Mouse (Mus musculus): ENCODE data around the gene Farp1.

The Farp1 gene

GRCm38 (mm10) chr14:121148088-121148785 is 113.2 kb downstream of the Farp1 start:
- peak; percentile 84 for DNase-seq

GRCm38 (mm10) chr14:121149984-121150383 is 115.0 kb downstream of the Farp1 start:
- no peak for DNase-seq

DNA sequence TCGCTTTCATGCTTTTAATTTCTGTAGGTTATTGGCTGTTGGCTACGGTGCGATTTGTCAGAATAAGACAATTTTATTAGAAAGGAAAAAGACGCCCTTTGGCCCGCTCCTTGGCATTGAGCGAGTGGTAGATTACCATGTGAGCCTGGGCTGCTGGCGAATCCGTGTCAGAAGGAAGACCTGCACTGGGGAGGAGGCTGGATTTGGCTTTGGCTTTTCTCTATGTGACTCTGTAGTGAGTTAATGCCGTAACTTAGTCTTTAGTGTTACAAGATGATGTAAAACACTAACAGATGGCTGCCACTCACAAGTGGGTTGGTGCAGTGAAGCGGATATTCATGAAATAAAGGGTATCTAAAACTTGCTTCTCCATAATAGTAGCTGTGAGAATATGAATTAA is 116.8 kb downstream of the Farp1 start:
- DNase-seq = no peak

GRCm38 (mm10) chr14:121152771-121153170 is 117.8 kb downstream of the Farp1 start:
- no peak for DNase-seq

- DNase-seq = no peak
These were observed 118.3 kb downstream of the Farp1 start for GRCm38 (mm10) chr14:121153260-121153659.

DNA sequence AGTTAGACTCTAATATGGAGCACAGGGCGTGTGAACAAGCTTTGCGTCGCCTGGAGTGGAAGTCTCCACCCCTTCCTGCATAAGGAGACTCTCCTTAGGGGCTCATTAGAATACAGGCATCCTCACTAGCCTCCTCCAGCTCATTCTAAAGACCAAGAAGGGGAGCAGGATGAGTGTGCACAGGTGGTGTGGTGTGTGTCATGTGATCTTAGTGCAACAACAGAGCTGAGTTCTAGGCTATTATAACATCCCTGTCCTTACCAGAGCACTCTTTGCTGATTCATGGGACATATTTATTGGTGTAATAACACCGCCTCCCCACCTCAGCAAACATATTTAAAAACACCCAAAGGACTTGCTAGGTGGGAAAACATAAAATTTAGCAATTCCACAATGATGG is 120.2 kb downstream of the Farp1 start:
- DNase-seq = no peak

DNA sequence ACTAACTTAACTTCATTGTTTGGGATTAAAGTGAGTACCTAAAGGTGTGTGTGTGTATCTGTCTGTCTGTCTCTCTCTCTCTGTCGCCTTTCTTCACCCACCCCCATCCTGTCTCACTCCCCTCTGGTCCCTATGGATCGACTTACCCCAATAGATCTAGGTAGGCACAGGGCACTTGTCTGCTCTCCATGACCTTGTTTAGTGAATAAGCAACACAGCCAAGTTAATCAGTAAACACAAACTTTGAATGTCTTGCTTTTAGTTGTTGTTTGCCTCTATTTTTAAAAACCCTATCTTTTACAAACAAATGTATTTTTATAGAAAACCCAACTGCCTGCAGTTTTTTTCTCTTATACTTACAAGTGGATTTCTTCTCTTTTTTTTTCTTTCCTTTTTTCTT is 123.6 kb downstream of the Farp1 start:
- DNase-seq = no peak

GRCm38 (mm10) chr14:121162822-121163221 is 127.8 kb downstream of the Farp1 start:
- no peak for DNase-seq

GRCm38 (mm10) chr14:121164866-121165265 is 129.9 kb downstream of the Farp1 start:
- peak; percentile 36 for DNase-seq

DNA sequence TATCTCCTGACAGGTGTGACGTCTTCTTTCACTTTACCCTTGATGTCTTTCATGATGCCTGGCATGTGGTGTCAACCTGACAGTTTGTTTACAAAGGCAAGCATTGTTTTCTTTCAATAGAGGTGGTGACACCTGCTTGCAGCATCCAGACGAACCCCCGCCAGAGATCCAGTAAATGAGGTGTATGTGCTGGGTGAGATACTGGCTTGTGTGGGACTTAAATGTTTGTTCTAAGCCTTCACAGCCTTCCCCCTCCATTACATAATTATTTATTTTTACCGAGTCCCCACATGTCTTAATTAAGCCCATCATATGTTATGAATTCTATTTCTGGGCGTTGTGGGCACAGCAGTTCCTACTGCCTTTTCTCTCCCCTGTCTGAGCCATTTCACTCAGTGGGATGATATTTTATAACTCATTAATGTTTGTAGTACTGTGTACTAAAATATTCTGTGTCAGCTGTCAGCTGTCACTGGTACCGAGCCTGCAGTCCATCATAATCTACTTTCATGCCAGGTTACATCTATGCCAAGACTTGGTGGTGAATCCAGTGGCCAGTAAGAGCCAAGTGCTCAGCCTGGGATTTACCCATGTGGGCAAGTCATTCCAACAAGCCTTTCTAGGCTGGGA is 130.5 kb downstream of the Farp1 start:
- DNase-seq = no peak

- no peak for DNase-seq
These were observed 131.0 kb downstream of the Farp1 start for GRCm38 (mm10) chr14:121166038-121166436.

GRCm38 (mm10) chr14:121168716-121169115 is 133.7 kb downstream of the Farp1 start:
- DNase-seq = no peak

DNA sequence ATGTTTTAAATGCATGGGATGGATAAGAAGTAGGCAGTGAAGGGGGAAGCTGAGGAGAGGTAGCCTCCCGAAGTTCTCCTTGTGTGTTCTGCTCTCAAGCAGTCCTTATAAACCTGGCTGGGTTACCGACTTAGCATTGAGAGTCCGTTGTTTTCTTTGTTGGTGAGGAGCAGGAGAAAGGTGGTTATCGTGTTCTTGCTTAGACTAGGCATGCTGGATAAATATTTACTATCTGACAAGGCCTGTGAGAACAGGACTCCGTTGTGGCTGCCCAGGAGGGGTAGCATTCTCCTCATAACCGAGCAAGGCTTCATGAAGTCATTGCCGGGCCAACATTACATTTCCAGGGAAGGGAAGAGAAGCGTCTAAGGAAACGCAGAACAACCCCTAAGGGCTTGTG is 135.3 kb downstream of the Farp1 start:
- DNase-seq = peak; percentile 65

GRCm38 (mm10) chr14:121172065-121173036 is 137.4 kb downstream of the Farp1 start:
- DNase-seq = no peak

- peak; percentile 62 for DNase-seq
These were observed 140.4 kb downstream of the Farp1 start for GRCm38 (mm10) chr14:121175385-121175784.

- peak; percentile 47 for DNase-seq
These were observed 140.9 kb downstream of the Farp1 start for GRCm38 (mm10) chr14:121175861-121176260.

GRCm38 (mm10) chr14:121177907-121178306 is 142.9 kb downstream of the Farp1 start:
- no peak for DNase-seq

GRCm38 (mm10) chr14:121180611-121181010 is 145.6 kb downstream of the Farp1 start:
- DNase-seq = no peak

- no peak for DNase-seq
These were observed 146.8 kb downstream of the Farp1 start for GRCm38 (mm10) chr14:121181798-121182197.

DNA sequence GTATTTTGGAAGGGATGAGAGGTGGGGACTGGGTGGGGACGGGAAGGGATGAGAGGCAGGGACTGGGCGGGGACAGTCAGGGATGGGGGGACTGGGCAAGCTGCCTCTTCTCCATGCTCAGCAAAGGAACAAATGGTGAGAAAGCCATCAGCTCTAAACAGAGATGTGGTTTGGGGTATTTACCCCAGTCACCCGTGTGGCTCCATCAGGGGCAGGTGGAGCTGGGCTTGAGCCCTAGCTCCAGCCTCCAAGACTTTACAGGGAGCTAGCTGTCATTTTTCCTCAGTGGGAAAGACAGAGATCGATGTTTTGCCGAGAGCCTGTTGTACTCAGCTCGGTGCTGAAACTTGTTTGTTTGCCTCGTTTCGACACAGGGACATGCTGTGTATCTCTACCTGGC is 148.0 kb downstream of the Farp1 start:
- no peak for DNase-seq

GRCm38 (mm10) chr14:121183414-121184130 is 148.6 kb downstream of the Farp1 start:
- no peak for DNase-seq

DNA sequence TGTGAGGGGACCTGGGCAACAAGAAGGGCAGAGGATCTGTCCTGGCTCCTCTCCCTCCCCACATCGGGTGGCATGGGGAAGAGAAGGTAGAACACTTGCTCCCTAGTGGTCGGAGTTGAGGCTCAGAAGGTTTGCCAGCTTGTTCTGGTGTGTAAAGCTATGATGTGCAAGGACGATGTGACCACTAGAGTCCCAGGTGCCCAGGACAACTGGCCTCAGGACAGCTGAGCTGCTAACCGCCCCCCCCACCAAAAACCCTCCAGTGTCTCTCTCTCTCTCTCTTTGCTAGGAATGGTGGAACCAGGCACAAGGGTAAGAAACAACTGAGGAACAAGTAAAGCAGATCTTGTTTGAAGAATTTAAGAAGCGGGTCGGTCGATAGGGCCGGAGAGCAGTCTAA is 149.4 kb downstream of the Farp1 start:
- DNase-seq = no peak

DNA sequence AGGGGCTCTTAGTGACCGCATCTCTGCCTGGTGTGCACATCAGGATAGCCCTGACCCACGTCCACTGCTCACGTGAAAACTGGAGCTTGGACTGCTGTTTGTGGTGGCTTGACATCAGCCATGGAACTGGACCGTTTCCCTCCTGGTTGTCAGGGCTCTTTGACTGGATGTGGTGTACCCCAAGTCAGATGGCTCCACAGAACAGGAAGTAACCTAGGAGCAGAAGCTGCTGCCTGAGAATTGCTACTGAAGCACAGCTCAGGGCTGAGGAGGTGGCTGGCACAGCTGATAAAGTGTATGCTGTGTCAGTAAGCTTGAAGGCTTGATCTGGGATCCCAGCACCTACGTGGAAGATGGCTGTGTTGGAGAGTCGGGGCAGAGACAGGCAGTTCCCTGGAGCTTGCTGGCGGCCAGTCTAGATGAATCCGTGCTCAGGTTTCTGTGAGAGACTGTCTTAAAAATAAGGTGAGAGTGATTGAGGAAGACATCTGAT is 151.4 kb downstream of the Farp1 start:
- DNase-seq = no peak
